Mouse (Mus musculus) left cerebral cortex, postnatal 36 days (tissue): ENCODE measurements at regions not wholly inside any gene's neighbourhood (a gene's known extent, or its start where the extent isn't known, plus 50 kb on each side); places are given as distances from the start of the nearest gene placed in this dataset.
A peak's percentile ranks its signal among the peaks of the same experiment; 100 is the strongest.

ENCODE experiments used
- DNase-seq, 2 experiments: peaks; one replicate each; pipeline ENCODE4 v3.0.0; 2021 to 2022; ENCODE audit warnings: low spot score in 2 of 2, mixed read lengths in 1 of 2
- intact Hi-C: fragments of 180-260 bp; cut with DNase I; formaldehyde crosslinking; loops from one replicate; pipeline ENCODE4 v1.15.1; 2025

- peak in 1 of 2 experiments; percentile 12 for DNase-seq
- intact Hi-C loops: no loop called here
Measured at GRCm38 (mm10) chr10:92510677-92511076, 211.5 kb downstream of the Nedd1 start.

- no peak for DNase-seq
- intact Hi-C loops: no loop called here
Measured at GRCm38 (mm10) chr10:92504271-92504670, 217.9 kb downstream of the Nedd1 start.

- intact Hi-C loops: no loop called here
- no peak for DNase-seq
Measured at GRCm38 (mm10) chr10:92483592-92483991, 238.6 kb downstream of the Nedd1 start.

GRCm38 (mm10) chr10:92473282-92473681 lies 248.9 kb downstream of the Nedd1 start:
- intact Hi-C loops: no loop called here
- no peak for DNase-seq

GRCm38 (mm10) chr10:92471111-92471510 lies 251.1 kb downstream of the Nedd1 start:
- intact Hi-C loops: no loop called here
- DNase-seq: no peak

DNA sequence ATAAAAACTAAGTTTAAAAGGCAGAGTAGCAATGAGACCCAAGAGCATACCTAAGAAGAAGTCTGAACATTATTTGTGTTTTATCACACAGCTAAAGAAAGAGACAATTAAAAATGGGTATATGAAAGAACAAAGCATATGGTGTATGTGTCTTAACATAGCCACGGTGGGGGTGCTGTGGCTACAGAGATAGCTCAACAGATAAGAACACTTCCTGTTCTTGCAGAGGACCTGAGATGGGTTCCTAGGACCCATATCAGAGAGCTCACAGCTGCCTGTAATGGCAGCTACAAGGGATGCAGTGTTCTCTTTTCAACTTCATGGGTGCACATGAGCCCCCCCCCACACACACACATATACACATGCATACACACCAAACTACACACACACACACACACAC lies 267.0 kb downstream of the Nedd1 start:
- no peak for DNase-seq
- intact Hi-C loops: no loop called here

- DNase-seq: no peak
- intact Hi-C loops: no loop called here
Measured at GRCm38 (mm10) chr10:92453550-92453949, 268.7 kb downstream of the Nedd1 start.

- intact Hi-C loops: no loop called here
- DNase-seq: no peak
Measured at GRCm38 (mm10) chr10:92445957-92446356, 276.3 kb downstream of the Nedd1 start.

DNA sequence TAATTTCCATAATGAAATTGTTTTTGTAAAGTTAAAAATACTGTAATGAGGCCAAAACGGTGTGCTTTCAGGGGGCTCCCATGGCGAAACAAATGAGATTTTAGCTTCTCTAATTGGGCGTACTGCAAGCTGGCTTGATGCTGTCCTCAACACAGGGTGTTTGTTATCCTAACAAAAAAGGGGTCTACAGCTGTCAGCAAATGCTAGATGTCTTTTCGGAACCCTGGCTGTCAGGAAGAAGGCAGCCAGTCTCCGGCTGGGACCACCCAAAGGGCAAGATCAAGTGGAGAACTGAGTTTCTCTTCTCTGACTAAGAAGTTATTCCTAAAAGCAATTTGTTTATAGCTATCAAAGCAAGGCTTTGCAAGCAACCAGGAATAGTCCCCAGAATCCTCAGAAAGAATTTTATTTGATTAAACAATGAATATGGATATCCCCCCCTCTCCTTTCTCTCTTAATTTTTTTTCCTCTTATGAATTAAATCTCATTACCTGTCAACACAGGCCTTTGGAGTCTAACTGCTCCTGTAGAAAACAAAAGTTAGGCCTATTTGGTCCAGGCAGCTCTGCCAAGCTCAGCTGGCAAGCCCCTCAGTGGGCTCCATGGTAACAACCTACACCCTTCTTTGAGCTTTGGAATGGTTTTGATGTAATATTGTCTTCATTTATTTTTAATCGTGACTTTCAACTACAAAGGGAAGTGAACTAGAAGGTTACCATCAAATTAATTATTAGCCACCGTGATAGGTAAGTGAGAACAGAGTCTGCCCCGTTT lies 283.4 kb downstream of the Nedd1 start:
- intact Hi-C loops: no loop called here
- DNase-seq: no peak

GRCm38 (mm10) chr10:92429256-92429655 lies 293.0 kb downstream of the Nedd1 start:
- DNase-seq: no peak
- intact Hi-C loops: no loop called here

DNA sequence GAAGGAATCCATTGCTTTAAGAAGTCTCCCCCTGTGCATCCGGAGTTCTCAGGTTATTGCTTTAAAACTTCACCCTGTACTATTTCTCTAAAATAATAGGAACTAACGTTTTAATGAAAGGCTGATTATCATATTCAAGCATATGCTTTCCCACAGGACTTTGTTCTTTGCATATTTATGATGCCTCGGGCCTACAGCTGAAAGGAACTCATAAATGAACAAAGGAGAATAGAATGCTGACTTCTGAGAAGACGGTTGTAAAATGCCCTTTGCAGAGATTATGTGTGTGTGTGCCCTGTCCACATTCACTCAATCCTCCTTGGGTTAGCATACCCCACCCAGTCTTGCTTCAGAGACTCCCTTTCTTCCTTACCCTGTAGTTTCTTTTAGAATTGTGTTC lies 294.2 kb downstream of the Nedd1 start:
- intact Hi-C loops: no loop called here
- no peak for DNase-seq

DNA sequence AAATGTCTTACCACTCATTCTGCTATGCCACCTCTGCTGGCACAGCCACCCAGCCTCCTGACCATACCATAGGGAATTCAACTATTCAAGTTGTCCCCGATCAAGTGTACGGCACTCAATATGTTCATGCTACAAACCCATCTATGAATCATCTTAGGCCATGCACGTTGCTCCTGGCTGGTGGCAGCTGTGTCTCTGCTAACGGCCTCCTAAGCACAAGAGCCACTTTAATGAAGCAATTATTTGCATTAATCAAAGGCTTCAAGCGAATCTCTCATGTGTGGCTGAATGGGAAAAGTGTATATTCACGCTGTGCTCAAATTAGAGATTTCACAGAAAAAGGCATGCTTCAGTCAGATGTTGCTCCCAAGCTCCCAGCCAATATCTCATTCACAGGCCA lies 295.8 kb downstream of the Nedd1 start:
- intact Hi-C loops: no loop called here
- no peak for DNase-seq

DNA sequence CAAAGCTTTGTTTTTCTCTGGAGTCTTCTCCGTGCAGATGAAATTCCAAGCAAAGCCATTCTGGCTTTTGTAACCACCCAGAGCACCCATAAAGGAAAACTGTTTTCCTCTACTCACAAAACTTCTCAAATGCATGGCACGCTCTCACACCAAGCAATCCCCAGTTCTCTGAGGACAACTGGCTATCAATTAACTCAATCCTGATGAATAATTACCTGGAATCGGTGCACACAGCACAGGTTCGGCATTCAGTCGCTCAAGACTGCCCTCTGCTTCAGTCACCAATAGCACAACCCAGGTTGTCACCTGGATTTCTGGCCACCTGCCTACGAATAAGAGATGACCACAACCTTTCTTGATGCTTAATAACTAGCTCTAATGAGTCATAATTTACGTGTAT lies 309.5 kb downstream of the Nedd1 start:
- DNase-seq: no peak
- intact Hi-C loops: no loop called here

- no peak for DNase-seq
Measured at GRCm38 (mm10) chr10:92410813-92411325, 311.4 kb downstream of the Nedd1 start.

DNA sequence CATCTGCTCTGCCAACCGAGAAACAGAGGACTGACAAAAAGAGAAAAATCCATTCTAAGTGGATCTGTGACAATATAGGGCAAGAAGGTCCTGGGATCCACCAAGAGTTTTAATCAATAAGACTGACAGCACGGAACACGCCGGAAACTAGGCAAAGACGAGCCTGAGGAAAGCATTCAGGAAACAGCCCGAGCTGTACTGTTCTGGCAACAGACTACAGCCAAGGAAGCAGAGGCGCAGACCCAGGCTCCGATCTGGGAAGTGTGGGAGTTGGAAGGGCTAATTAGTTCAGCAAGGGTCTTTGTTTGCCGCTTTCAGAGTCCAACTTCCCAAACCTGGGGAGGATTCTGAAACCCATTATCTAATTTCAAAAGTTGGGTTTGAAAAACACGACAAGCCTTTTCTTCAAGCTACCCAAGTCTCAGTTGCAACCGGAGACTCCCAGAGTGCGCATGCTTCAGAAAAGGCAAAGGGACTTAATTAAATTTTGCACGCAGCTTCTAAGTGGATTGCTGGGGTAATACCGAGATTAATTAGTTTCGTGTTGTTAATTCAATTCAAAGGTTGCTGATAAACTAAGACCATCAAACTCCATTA lies 317.4 kb downstream of the Nedd1 start:
- intact Hi-C loops: no loop called here
- peak in 1 of 2 experiments; percentile 7 for DNase-seq

More at GRCm38 (mm10) chr10:92410813-92411325, 311.4 kb downstream of the Nedd1 start:
- intact Hi-C loops: no loop called here

DNA sequence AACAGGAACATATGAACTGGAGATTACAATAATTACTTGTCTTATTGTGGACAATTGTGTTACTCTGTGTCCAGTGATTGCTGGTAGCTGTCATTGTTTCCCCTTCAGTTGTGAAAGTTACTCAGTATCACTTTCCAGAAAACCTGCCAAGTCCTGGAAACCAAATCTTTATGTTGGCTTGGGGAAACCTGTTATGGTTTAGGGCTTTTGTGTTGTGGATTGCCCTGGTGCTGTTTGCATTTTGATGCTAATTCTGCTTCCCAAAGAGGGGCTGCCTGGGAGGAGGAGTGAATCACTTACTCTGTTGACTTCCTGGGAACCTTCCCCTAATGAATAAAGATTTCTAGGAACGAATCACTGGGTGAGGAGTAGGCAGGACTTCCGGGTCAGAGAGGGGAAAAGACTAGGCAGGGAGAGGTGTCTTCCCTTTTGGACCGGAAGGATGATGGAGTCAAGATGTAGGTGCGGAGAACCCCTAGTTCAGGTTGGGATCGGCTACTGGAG lies 321.6 kb downstream of the Nedd1 start:
- intact Hi-C loops: no loop called here
- DNase-seq: no peak

- DNase-seq: no peak
- intact Hi-C loops: no loop called here
Measured at GRCm38 (mm10) chr10:92389176-92389732, 333.0 kb downstream of the Nedd1 start.

GRCm38 (mm10) chr10:92367126-92367525 lies 355.1 kb downstream of the Nedd1 start:
- intact Hi-C loops: no loop called here
- no peak for DNase-seq

- intact Hi-C loops: no loop called here
- DNase-seq: no peak
Measured at GRCm38 (mm10) chr10:92356738-92357137, 365.5 kb downstream of the Nedd1 start.

- intact Hi-C loops: no loop called here
- DNase-seq: no peak
Measured at GRCm38 (mm10) chr10:92349043-92349442, 373.2 kb downstream of the Nedd1 start.
